Mouse (Mus musculus) stomach, embryonic 16.5 days (tissue): ENCODE data around the gene Camkmt. TPM values are rescaled to one million over a fixed set of nuclear protein-coding genes. Genes with fewer than 3 reads are reported as not detected.

Experiments used
- ATAC-seq: fragments of 200-750 bp; cut with Nextera tagmentation; 2 replicates; pipeline ENCODE4 v1.8.0; 2017; ENCODE audit warnings: moderate number of reproducible peaks, moderate TSS enrichment; ENCODE audit not compliant: insufficient read depth, low FRiP score
- H3K27ac ChIP-seq: fragments of 300-500 bp; sonication (generic); 2 replicates; pipeline ENCODE4 v1.5.1; 2014; ENCODE audit warnings: low read length
- H3K27me3 ChIP-seq: fragments of 300-500 bp; sonication (generic); 2 replicates; pipeline ENCODE4 v1.6.1; 2014; ENCODE audit warnings: low read length, control low read depth, mixed read lengths; ENCODE audit not compliant: control insufficient read depth, insufficient read depth
- H3K36me3 ChIP-seq: fragments of 300-500 bp; sonication (generic); 2 replicates; pipeline ENCODE4 v1.6.1; 2014; ENCODE audit warnings: low read length; ENCODE audit not compliant: control insufficient read depth, insufficient read depth
- H3K4me1 ChIP-seq: fragments of 300-500 bp; sonication (generic); 2 replicates; pipeline ENCODE4 v1.6.1; 2014; ENCODE audit warnings: low read length, control low read depth, mixed read lengths; ENCODE audit not compliant: control insufficient read depth, insufficient read depth
- H3K4me2 ChIP-seq: fragments of 300-500 bp; sonication (generic); 2 replicates; pipeline ENCODE4 v1.6.1; 2014; ENCODE audit warnings: low read depth, low read length, mixed read lengths
- H3K4me3 ChIP-seq: fragments of 300-500 bp; sonication (generic); replicated peaks from 2 replicates; pipeline ENCODE4 v1.5.1; 2014; ENCODE audit warnings: mild to moderate bottlenecking, low read length
- H3K9ac ChIP-seq: fragments of 300-500 bp; sonication (generic); 2 replicates; pipeline ENCODE4 v1.6.1; 2014; ENCODE audit warnings: low read length
- H3K9me3 ChIP-seq: fragments of 300-500 bp; sonication (generic); replicated peaks from 2 replicates; pipeline ENCODE4 v1.6.1; 2016; ENCODE audit warnings: low read length, control low read depth; ENCODE audit not compliant: control insufficient read depth
- WGBS: fragments of 180-500 bp; shearing (Covaris S2); extraction: QIAGEN DNeasy Blood & Tissue Kit; methylation state at CpG from one replicate; pipeline ENCODE4 v1.1.7; 2014; 5-methylcytosine and 5-hydroxymethylcytosine counted together
- polyA plus RNA-seq: library from polyadenylated mRNA; unstranded; fragments of >200 nt; fragmentation: Nextera tagmentation; extraction: Ambion mirVana; gene quantifications from 2 replicates; pipeline ENCODE4 v1.2.1, GENCODE M21; 2015

The Camkmt gene
- polyA plus RNA-seq, 1 experiment from 2014 or later: 13.7 TPM

- no peaks in the 10 kb centered on the region for H3K36me3 ChIP-seq
- no peaks in the 10 kb centered on the region for H3K9me3 ChIP-seq
- WGBS: 83% methylated on average over 6 of the region's 6 CpGs
- no peak for ATAC-seq
- H3K27ac ChIP-seq: no peak overlapping the region
- H3K4me1 ChIP-seq: no peaks in the 10 kb centered on the region
- H3K4me3 ChIP-seq: no peak overlapping the region
- H3K4me2 ChIP-seq: no peak overlapping the region
- H3K9ac ChIP-seq: no peak overlapping the region
- H3K27me3 ChIP-seq: peaks cover 4% of the 10 kb centered on the region; the same call in 1 of the 2 replicates
Observed at GRCm38 (mm10) chr17:85495871-85496270, 405.5 kb downstream of the Camkmt start.

GRCm38 (mm10) chr17:85504888-85505287, 414.5 kb downstream of the Camkmt start:
- no peak overlapping the region for H3K4me3 ChIP-seq

GRCm38 (mm10) chr17:85506206-85507088, 416.1 kb downstream of the Camkmt start:
- Histone ChIP-seq H3K27ac (no peak overlapping the region), H3K9me3 (peaks cover 4% of the 10 kb centered on the region; the same call in 1 of the 2 replicates), H3K4me1 (no peaks in the 10 kb centered on the region), H3K4me2 (no peak overlapping the region), H3K36me3 (no peaks in the 10 kb centered on the region), H3K27me3 (no peaks in the 10 kb centered on the region), H3K4me3 (no peak overlapping the region), H3K9ac (no peak overlapping the region)
- WGBS: 77% methylated on average over 15 of the region's 15 CpGs
- no peak for ATAC-seq

More at GRCm38 (mm10) chr17:85504888-85505287, 414.5 kb downstream of the Camkmt start:
- H3K9me3 ChIP-seq: peaks cover 4% of the 10 kb centered on the region; the same call in 1 of the 2 replicates
- no peak overlapping the region for H3K9ac ChIP-seq
- H3K27me3 ChIP-seq: no peaks in the 10 kb centered on the region
- no peaks in the 10 kb centered on the region for H3K36me3 ChIP-seq
- H3K4me2 ChIP-seq: no peak overlapping the region
- no peak overlapping the region for H3K27ac ChIP-seq
- ATAC-seq: no peak
- H3K4me1 ChIP-seq: no peaks in the 10 kb centered on the region

- Histone ChIP-seq H3K27ac (no peak overlapping the region), H3K4me2 (no peak overlapping the region), H3K9me3 (peaks cover 4% of the 10 kb centered on the region; the same call in 1 of the 2 replicates), H3K4me3 (no peak overlapping the region), H3K27me3 (no peaks in the 10 kb centered on the region), H3K36me3 (no peaks in the 10 kb centered on the region), H3K4me1 (no peaks in the 10 kb centered on the region), H3K9ac (no peak overlapping the region)
- WGBS: 91% methylated on average over 4 of the region's 4 CpGs
- no peak for ATAC-seq
Observed at GRCm38 (mm10) chr17:85507089-85507460, 416.7 kb downstream of the Camkmt start.

Other genes starting within 250 kb of the Camkmt start
- gene Ppm1b, start 133.8 kb upstream of the Camkmt start, polyA plus RNA-seq: 45.0 and 56.1 TPM in 2 replicates
- gene Slc3a1, start 62.2 kb upstream of the Camkmt start, polyA plus RNA-seq: 8.7 and 10.6 TPM in 2 replicates
- 31.5 and 33.5 TPM in 2 replicates for gene Prepl, start 311 bp upstream of the Camkmt start, polyA plus RNA-seq